Mouse (Mus musculus) CH12.LX (cell line): ENCODE results near the gene Rab17.

Experiments used
- BHLHE40 ChIP-seq: IDR thresholded peaks from 2 replicates; pipeline ENCODE4 v1.6.1; 2011; ENCODE audit warnings: mild to moderate bottlenecking, low read depth, low read length, improper control_type of control experiment
- CHD2 ChIP-seq: IDR thresholded peaks from 2 replicates; pipeline ENCODE4 v1.6.1; 2011; ENCODE audit warnings: low read length, improper control_type of control experiment
- CTCF ChIP-seq, 2 experiments: IDR thresholded peaks in 1 of 2; conservative IDR thresholded peaks in 1 of 2; 2 replicates each; pipeline ENCODE4 v1.5.1; 2011 to 2012; ENCODE audit warnings: low read depth in 2 of 2, low read length in 2 of 2, improper control_type of control experiment in 1 of 2, inconsistent platforms in 1 of 2, mild to moderate bottlenecking in 1 of 2, moderate library complexity in 1 of 2
- EP300 ChIP-seq: IDR thresholded peaks from 2 replicates; pipeline ENCODE4 v1.6.1; 2011; ENCODE audit warnings: low read length, improper control_type of control experiment
- HCFC1 ChIP-seq: IDR thresholded peaks from 2 replicates; pipeline ENCODE4 v1.6.1; 2012; ENCODE audit warnings: low read depth, mild to moderate bottlenecking, inconsistent platforms, low read length, improper control_type of control experiment
- MAX ChIP-seq: IDR thresholded peaks from 2 replicates; pipeline ENCODE4 v1.6.1; 2011; ENCODE audit warnings: low read length, improper control_type of control experiment
- NELFE ChIP-seq: IDR thresholded peaks from 2 replicates; pipeline ENCODE4 v1.6.1; 2011; ENCODE audit warnings: low read depth, low read length, improper control_type of control experiment
- POLR2A ChIP-seq: IDR thresholded peaks from 2 replicates; pipeline ENCODE4 v1.6.1; 2011; ENCODE audit warnings: low read depth, mild to moderate bottlenecking, improper control_type of control experiment, low read length
- POLR2AphosphoS2 ChIP-seq: IDR thresholded peaks from 2 replicates; pipeline ENCODE4 v1.6.1; 2011; ENCODE audit warnings: low read depth, low read length, improper control_type of control experiment
- UBTF ChIP-seq: IDR thresholded peaks from 2 replicates; pipeline ENCODE4 v1.6.1; 2012; ENCODE audit warnings: low read depth, mild to moderate bottlenecking, inconsistent platforms, low read length, improper control_type of control experiment, moderate library complexity
- ZMIZ1 ChIP-seq: IDR thresholded peaks from 2 replicates; pipeline ENCODE4 v1.6.1; 2012; ENCODE audit warnings: low read depth, mild to moderate bottlenecking, inconsistent platforms, low read length, improper control_type of control experiment

- TF ChIP-seq CHD2 = no peak
- TF ChIP-seq MAX = no peak
- no peak for TF ChIP-seq NELFE
- TF ChIP-seq POLR2A = no peak
- TF ChIP-seq UBTF = no peak
- no peak for TF ChIP-seq EP300
- TF ChIP-seq POLR2AphosphoS2 = no peak
- no peak for TF ChIP-seq CTCF (conservative IDR thresholded peaks at IDR 0.05 in 1 of 2, IDR thresholded peaks at IDR 0.05 in 1 of 2; ENCODE audit: low read depth in 2 of 2, low read length in 2 of 2)
- TF ChIP-seq ZMIZ1 = no peak
- TF ChIP-seq HCFC1 = no peak
- TF ChIP-seq BHLHE40 = no peak
These were observed 33.2 kb upstream of the Rab17 start for GRCm38 (mm10) chr1:91002641-91003040.
